Mouse (Mus musculus) liver, postnatal 0 days (tissue): ENCODE data around the gene Sdk2. TPM values are rescaled to one million over a fixed set of nuclear protein-coding genes. Genes with fewer than 3 reads are reported as not detected.
A peak's percentile ranks its signal among the peaks of the same experiment; 100 is the strongest.

Source experiments
- ATAC-seq: fragments of 200-750 bp; cut with Nextera tagmentation; 2 replicates; pipeline ENCODE4 v1.8.0; 2017; ENCODE audit warnings: mild to moderate bottlenecking, moderate library complexity
- DNase-seq: peaks from one replicate; pipeline ENCODE4 v3.0.0-alpha.2; 2016
- H3K27ac ChIP-seq: fragments of 300-500 bp; sonication (generic); 2 replicates; pipeline ENCODE4 v1.5.1; 2014; ENCODE audit warnings: antibody characterized with exemption, moderate library complexity, mild to moderate bottlenecking, low read depth
- H3K27me3 ChIP-seq: fragments of 300-500 bp; sonication (generic); 2 replicates; pipeline ENCODE4 v1.6.1; 2014; ENCODE audit warnings: low read length, control low read depth, mixed read lengths; ENCODE audit not compliant: insufficient read depth
- H3K36me3 ChIP-seq: fragments of 300-500 bp; sonication (generic); replicated peaks from 2 replicates; pipeline ENCODE4 v1.6.1; 2014; ENCODE audit warnings: mild to moderate bottlenecking, control low read depth, low read length, moderate library complexity, mixed read lengths; ENCODE audit not compliant: insufficient read depth
- H3K4me1 ChIP-seq: fragments of 300-500 bp; sonication (generic); 2 replicates; pipeline ENCODE4 v1.6.1; 2014; ENCODE audit warnings: antibody characterized with exemption, mild to moderate bottlenecking, control low read depth; ENCODE audit not compliant: insufficient read depth
- H3K4me2 ChIP-seq: fragments of 300-500 bp; sonication (generic); 2 replicates; pipeline ENCODE4 v1.6.1; 2014; ENCODE audit warnings: low read depth, mild to moderate bottlenecking, low read length, moderate library complexity, mixed read lengths
- H3K4me3 ChIP-seq: fragments of 300-500 bp; sonication (generic); 2 replicates; pipeline ENCODE4 v1.5.1; 2014; ENCODE audit warnings: low read depth, low read length
- H3K9ac ChIP-seq: fragments of 300-500 bp; sonication (generic); replicated peaks from 2 replicates; pipeline ENCODE4 v1.6.1; 2014; ENCODE audit warnings: mild to moderate bottlenecking, moderate library complexity
- H3K9me3 ChIP-seq: fragments of 300-500 bp; sonication (generic); 2 replicates; pipeline ENCODE4 v1.6.1; 2016; ENCODE audit warnings: mild to moderate bottlenecking, control low read depth, low read length, mixed read lengths
- CTCF ChIP-seq: sonication (generic); IDR thresholded peaks from 2 replicates; pipeline ENCODE4 v1.5.1; 2016; ENCODE audit warnings: antibody characterized with exemption, low read depth
- EP300 ChIP-seq: IDR thresholded peaks from 2 replicates; pipeline ENCODE4 v1.6.1; 2016; ENCODE audit warnings: antibody characterized with exemption, low read depth, mild to moderate bottlenecking
- WGBS: fragments of 180-500 bp; shearing (Covaris S2); extraction: QIAGEN DNeasy Blood & Tissue Kit; methylation state at CpG from one replicate; pipeline ENCODE4 v1.1.7; 2014; ENCODE audit not compliant: insufficient replicate concordance; 5-methylcytosine and 5-hydroxymethylcytosine counted together
- polyA plus RNA-seq: library from polyadenylated mRNA; unstranded; fragments of >200 nt; fragmentation: Nextera tagmentation; extraction: Ambion mirVana; gene quantifications from 2 replicates; pipeline ENCODE4 v1.2.1, GENCODE M21; 2015

Sdk2 gene
- polyA plus RNA-seq, 1 experiment from 2014 or later = 0.15 TPM

DNA sequence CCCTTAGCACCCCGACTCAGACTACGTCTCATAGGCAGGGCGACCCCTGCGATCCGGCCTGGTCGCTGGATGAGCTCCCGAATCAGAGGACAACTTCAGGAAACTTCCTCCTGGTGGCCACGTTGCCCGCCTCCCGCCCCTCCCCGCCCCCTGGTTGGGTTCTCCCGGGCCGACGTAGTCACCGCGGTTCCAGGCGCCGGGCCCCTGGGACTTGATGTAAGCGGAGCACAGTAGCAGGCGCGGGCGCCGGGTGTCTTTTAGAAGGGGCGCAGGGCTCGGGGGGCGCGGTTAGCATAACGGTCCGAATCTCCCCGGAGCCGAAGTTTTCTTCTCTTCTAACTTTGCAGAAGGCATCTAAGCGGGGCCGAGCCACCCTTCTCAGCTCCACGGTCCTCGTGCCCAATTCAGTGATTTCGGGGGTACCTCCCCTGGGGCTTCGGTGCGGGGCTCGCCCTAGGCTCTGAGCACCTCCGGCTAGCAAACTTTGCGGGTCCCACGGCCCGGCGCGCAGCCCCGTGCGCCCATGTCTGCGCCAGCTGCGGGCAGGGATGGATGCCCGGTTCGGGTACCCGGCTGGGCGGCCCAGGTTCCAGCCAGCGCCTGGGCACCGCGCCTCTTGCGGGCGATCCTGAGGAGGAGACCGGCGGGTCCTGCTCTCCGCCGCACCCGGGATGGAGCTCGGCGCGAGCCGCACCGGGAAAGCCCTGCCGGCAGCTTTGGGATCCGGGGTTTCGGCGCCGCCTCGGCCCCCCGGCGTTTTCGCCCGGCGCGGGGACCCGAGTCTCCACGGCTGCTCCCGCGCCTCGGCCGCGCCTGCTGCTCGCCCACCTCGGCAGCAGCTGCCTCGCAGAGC lies 522 bp downstream of the Sdk2 start:
- DNase-seq (peak; percentile 34), ATAC-seq (0 out of 2 replicates have a peak, but pooled peaks have one; percentile 7)
- H3K4me2 ChIP-seq = peak overlapping the region; percentile 72
- peaks cover 14% of the 10 kb centered on the region; the same call in 1 of the 2 replicates for H3K4me1 ChIP-seq
- peak overlapping the region; percentile 41 for H3K4me3 ChIP-seq
- peaks cover 49% of the 10 kb centered on the region for H3K27me3 ChIP-seq
- no peak overlapping the region for H3K9ac ChIP-seq
- WGBS = 1% methylated on average over 74 of the region's 90 CpGs
- no peaks in the 10 kb centered on the region for H3K9me3 ChIP-seq
- no peaks in the 10 kb centered on the region for H3K36me3 ChIP-seq
- H3K27ac ChIP-seq = no peak overlapping the region
- TF ChIP-seq CTCF (no peak), EP300 (no peak)

DNA sequence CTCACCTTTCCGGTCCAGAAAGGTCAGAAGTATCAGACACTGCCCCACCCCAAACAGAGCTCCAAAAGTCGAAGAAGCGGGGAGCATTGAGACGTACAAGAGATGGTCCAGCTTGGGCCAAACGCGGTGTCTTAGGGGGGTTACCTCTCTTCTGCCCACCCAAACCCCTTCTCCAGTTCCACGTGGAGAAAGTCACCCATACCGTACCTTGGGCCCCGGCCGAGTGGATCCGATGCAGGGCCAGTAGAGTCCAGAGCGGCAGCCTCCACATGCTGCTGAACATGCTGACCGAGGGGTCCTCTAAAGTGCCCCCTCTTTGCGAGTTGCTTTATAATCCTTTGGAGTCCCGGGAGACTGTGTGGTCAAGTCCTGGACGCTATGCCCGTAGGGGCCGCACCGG lies 1.2 kb downstream of the Sdk2 start:
- Histone ChIP-seq H3K9ac (no peak overlapping the region), H3K4me3 (peak overlapping the region; percentile 41), H3K4me2 (peak overlapping the region; percentile 72), H3K36me3 (no peaks in the 10 kb centered on the region), H3K9me3 (no peaks in the 10 kb centered on the region), H3K4me1 (peaks cover 14% of the 10 kb centered on the region; the same call in 1 of the 2 replicates), H3K27ac (no peak overlapping the region), H3K27me3 (peaks cover 49% of the 10 kb centered on the region)
- WGBS = 4% methylated on average over 19 of the region's 19 CpGs
- ATAC-seq = no peak
- no peak for DNase-seq
- TF ChIP-seq EP300 (no peak), CTCF (no peak)

DNA sequence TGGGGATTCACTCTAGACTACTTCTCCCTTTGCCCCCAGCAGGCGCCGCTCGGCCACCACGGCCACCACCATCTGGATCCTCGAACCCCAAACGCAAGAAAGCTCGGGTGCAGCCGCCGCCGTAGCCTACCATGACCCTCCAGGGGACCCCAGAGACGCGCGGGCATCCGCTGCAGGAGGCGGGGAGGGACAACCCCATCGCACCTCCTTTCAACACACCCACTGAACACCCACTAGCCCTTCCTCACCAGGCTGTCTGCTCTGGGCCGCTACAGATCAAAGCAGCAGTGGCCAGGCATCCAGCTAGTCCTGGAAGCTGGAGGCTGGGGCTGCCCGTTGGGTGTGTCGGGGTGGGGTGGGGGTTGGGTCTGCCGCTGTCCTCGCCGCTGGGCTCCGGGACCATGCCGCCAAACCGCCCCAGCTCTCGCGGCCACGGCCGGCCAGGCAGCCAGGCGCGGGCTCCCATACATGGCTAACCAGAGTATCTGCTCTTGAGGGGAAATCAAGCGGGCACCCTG lies 1.9 kb downstream of the Sdk2 start:
- ATAC-seq (no peak), DNase-seq (no peak)
- Histone ChIP-seq H3K9ac (no peak overlapping the region), H3K4me3 (peak overlapping the region; percentile 41), H3K9me3 (no peaks in the 10 kb centered on the region), H3K4me1 (peaks cover 14% of the 10 kb centered on the region; the same call in 1 of the 2 replicates), H3K27ac (no peak overlapping the region), H3K4me2 (peak overlapping the region; percentile 72), H3K27me3 (peaks cover 49% of the 10 kb centered on the region), H3K36me3 (no peaks in the 10 kb centered on the region)
- TF ChIP-seq CTCF (0 out of 2 replicates have a peak, but pooled peaks have one; percentile 5), EP300 (no peak)
- under 1% methylated on average over 21 of the region's 32 CpGs for WGBS

GRCm38 (mm10) chr11:114061946-114062345 lies 4.9 kb downstream of the Sdk2 start:
- H3K36me3 ChIP-seq = no peaks in the 10 kb centered on the region
- peaks cover 34% of the 10 kb centered on the region for H3K27me3 ChIP-seq
- H3K9ac ChIP-seq = no peak overlapping the region
- no peak for TF ChIP-seq CTCF
- TF ChIP-seq EP300 = no peak
- peaks cover 14% of the 10 kb centered on the region; the same call in 1 of the 2 replicates for H3K4me1 ChIP-seq
- H3K4me3 ChIP-seq = no peak overlapping the region
- DNase-seq = no peak
- ATAC-seq = no peak
- no peak overlapping the region for H3K4me2 ChIP-seq
- H3K27ac ChIP-seq = no peak overlapping the region
- WGBS = 59% methylated on average over 7 of the region's 7 CpGs
- no peaks in the 10 kb centered on the region for H3K9me3 ChIP-seq

DNA sequence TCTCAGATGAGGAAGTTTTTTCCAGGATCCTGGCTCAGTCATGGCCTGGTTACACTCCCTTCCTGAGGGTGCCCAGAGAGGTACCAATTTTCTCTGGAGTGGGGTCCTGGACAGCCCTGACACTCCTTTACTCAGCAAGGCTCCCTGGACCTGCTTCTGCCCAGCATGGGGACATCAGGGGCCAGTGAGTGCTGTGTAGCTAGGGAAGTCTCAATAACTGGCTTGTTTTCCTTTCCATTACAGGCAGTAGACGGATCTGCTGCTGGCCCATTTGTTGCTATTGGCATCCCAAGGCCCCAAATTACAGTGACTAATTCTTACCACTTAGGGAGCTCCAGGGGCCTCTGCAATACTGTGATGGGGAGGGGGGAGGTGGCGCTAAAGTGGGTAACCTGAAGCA lies 5.6 kb downstream of the Sdk2 start:
- H3K4me3 ChIP-seq = no peak overlapping the region
- peaks cover 27% of the 10 kb centered on the region for H3K27me3 ChIP-seq
- no peak for TF ChIP-seq CTCF
- TF ChIP-seq EP300 = no peak
- H3K4me2 ChIP-seq = no peak overlapping the region
- H3K36me3 ChIP-seq = no peaks in the 10 kb centered on the region
- no peaks in the 10 kb centered on the region for H3K9me3 ChIP-seq
- no peak for DNase-seq
- 47% methylated on average over 2 of the region's 2 CpGs for WGBS
- no peak overlapping the region for H3K27ac ChIP-seq
- ATAC-seq = no peak
- H3K9ac ChIP-seq = no peak overlapping the region
- peaks cover 8% of the 10 kb centered on the region; the same call in 1 of the 2 replicates for H3K4me1 ChIP-seq

GRCm38 (mm10) chr11:114056351-114056750 lies 10.5 kb downstream of the Sdk2 start:
- no peak overlapping the region for H3K27ac ChIP-seq
- H3K4me2 ChIP-seq = no peak overlapping the region
- H3K27me3 ChIP-seq = no peaks in the 10 kb centered on the region
- H3K4me3 ChIP-seq = no peak overlapping the region
- no peaks in the 10 kb centered on the region for H3K4me1 ChIP-seq
- 42% methylated on average over 2 of the region's 2 CpGs for WGBS
- no peaks in the 10 kb centered on the region for H3K9me3 ChIP-seq
- DNase-seq (no peak), ATAC-seq (no peak)
- H3K9ac ChIP-seq = no peak overlapping the region
- no peaks in the 10 kb centered on the region for H3K36me3 ChIP-seq
- TF ChIP-seq CTCF = no peak
- no peak for TF ChIP-seq EP300
